Mouse (Mus musculus) right cerebral cortex, postnatal 4 days (tissue): ENCODE results near the gene Nr1d1.

ENCODE experiments used
- DNase-seq: peaks from one replicate; pipeline ENCODE4 v3.0.0-alpha.2; 2022

Gene Nr1d1

GRCm38 (mm10) chr11:98774582-98775347 lies at the start of gene Nr1d1:
Gene Nr1d1, minus strand, starts transcription at chr11:98775333.
- no peak for DNase-seq

DNA sequence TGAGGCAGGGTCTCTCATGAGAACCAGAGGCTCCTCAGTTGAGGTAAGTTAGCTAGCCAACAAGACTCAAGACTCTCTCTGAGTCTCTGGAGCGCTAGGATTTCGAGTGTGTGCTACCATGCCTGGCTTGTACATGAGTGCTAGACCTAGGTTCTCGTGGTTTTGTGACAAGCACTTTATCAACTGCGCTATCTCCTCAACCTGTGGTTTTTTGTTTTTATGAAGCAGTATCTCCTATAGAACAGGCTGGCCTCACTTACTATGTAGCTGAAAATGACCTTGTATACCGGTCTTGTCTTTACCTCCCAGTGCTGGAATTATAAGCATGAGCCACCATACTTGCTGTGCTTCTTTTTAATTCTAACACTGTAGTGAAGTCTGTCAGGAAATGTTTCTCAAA lies 45.8 kb upstream of the Nr1d1 start:
- no peak for DNase-seq

DNA sequence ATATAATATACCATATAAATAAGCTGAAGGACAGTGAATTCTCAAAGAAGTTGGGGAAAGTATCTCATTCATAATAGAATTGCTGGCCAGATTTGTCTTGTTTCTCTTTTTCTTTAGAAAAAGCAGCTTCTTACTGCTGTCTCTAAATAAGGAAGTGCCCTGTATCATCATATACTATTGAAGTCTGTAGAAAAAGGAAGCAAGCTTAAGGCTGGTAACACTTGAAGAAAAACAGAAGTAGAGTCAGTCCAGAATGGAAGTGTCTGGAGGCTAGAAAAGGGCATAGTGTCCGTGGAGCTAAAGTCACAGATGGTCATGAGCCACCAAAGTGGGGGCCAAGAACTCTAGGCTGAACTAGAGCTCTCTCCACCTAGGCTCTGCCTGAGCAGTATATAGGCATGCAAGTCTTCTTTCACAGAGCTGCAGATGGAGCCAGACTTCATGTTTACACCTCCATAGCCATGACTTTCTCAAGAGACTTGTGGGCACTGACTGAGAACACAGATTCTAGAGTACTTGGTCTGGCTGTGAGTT lies 41.6 kb upstream of the Nr1d1 start:
- no peak for DNase-seq

GRCm38 (mm10) chr11:98810686-98811085 lies 35.6 kb upstream of the Nr1d1 start:
- DNase-seq: no peak

- peak; percentile 94 for DNase-seq
Measured at GRCm38 (mm10) chr11:98809457-98810290, 34.5 kb upstream of the Nr1d1 start.

DNA sequence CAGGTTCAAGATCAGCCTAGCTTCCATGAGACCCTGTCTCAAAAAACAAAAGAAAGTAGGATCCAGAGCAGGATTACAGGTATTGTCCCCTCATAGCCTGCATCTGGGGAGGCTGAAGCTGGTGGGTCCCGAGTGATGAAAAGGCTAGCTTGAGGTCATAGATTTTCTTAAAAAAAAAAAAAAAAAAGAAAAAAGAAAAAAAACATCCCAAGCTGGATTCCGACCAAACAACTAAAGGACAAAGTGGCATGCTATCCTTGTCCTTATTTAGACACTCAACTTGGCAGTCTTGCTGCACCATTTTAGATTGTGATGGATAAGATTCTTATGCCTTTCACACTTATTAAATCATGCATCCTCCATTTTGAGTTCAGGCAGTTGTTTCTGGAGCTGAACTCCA lies 33.3 kb upstream of the Nr1d1 start:
- no peak for DNase-seq

GRCm38 (mm10) chr11:98804605-98805004 lies 29.5 kb upstream of the Nr1d1 start, which contains the start of gene Casc3:
Gene Casc3, plus strand, starts transcription at chr11:98804905.
- DNase-seq: no peak

- DNase-seq: no peak
Measured at GRCm38 (mm10) chr11:98797909-98798308, 22.8 kb upstream of the Nr1d1 start.

- DNase-seq: no peak
Measured at GRCm38 (mm10) chr11:98797306-98797705, 22.2 kb upstream of the Nr1d1 start.

DNA sequence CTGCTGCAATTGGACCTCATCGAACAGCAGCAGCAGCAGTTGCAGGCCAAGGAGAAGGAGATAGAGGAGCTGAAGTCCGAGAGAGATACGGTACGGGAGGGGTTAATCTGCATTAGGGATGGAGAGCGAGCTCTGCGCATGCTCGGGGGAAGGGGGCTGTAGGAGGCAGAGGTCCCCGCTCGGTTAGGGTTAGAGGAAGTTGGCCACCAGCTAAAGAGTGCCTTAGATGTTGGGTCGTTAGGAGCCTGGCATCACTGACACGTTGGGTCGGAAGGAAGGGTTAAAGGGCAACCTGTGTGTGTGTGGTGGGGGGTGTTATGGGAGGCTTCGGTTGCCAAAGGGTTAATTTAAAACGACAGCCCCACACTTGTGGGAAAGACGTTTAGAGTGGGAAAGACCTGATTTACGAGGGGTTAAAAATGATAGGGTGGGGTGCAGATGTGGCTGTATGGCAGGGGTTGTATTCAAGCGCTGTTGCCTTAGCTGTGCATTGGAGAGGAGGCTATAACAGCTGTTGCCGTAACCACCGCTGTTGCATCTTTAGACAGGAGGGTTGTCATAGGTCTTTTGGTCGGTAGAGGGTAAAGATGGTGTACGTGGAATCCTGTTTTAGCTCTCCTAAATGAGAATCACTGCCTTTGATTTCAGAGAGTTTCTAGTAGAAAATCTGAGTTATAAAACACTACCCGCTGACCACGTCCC lies 21.5 kb upstream of the Nr1d1 start:
- DNase-seq: peak; percentile 83

- peak; percentile 50 for DNase-seq
Measured at GRCm38 (mm10) chr11:98795714-98796514, 20.8 kb upstream of the Nr1d1 start.

DNA sequence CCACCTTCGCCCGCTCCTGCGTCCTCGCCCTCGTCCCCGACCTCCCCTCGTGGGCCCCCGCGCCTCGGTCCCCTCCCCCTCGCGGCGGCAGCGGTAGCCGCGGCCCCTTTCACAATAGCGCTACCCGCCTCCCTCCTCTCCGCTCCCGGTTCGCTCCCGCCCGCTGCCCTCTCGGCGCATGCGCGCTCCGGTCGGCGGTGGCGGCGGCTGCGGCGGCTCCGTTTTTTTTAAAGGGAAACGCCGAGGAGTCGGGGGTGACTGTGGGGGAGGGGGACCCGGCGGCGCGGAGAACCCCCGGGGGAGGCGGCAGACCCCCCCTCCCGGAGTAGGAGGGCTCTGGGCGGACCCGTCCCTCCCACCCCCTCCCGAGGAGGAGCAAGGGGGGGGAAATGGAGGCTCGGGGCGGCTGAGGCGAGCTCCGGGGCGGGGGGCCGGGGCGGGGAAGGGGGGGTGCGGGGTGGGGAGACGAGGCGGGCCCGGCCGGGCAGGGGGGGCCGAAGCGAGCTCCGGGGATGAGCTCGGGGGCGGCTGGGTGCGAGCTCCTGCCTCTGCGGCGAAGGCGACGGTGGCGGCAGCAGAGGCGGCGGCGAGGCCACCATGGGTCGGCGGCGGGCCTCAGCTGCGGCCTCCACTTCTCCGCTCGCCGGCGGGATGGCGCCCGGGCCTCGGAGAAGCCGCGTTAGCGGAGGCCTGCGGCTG lies 20.0 kb upstream of the Nr1d1 start, which contains the start of gene Msl1:
Msl1 (plus strand) TSS at position 502 of the 699 bp plus-strand sequence.
- DNase-seq: peak; percentile 92

DNA sequence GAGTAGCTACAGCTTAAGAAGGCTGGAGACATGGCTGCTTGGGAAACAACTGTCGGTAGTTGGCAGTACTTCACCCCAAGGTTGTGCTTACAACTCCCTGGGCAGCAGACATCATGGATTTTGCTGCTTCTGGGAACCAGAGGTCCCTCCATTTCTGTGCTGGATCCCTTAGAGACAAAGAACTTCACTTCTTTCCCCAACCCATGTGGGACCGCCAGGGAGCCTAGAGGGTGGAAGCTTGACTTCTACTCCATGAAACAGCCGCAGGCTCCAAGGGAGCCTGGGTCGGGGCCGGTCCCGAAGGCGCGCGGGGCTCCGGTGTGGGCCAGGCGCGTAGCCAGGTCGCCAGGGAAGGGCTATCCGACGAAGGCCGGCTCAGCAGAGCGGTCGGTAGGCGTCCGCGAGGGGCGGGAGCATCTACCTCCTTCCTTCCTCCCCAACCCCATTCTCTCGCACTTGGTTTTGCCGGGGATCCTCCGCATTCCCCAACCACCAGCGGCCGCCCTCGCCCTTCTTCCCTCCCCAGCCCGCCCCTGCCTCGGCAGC lies 19.4 kb upstream of the Nr1d1 start:
- DNase-seq: no peak

GRCm38 (mm10) chr11:98792081-98792480 lies 16.9 kb upstream of the Nr1d1 start:
- DNase-seq: no peak

- no peak for DNase-seq
Measured at GRCm38 (mm10) chr11:98791448-98791847, 16.3 kb upstream of the Nr1d1 start.

GRCm38 (mm10) chr11:98790631-98791205 lies 15.6 kb upstream of the Nr1d1 start:
- no peak for DNase-seq

DNA sequence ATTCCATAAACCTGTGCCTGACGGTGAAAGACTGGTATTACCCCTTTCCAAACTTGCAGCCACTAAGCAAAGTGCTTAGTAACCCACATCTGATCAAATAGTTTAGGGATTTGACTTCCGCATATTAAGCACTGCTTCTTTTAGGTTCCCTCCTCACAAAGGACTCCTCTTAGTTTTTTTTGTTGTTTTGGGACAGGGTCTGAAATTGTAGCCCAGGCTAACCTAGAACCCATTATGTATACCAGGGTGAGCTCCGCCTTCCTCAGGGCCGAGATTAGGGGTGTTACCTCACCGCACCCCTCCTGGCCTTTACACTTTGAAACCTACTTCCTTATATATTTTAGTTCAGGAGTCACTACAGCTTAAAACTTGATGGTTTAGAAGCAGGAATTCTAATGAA lies 14.7 kb upstream of the Nr1d1 start:
- DNase-seq: no peak

DNA sequence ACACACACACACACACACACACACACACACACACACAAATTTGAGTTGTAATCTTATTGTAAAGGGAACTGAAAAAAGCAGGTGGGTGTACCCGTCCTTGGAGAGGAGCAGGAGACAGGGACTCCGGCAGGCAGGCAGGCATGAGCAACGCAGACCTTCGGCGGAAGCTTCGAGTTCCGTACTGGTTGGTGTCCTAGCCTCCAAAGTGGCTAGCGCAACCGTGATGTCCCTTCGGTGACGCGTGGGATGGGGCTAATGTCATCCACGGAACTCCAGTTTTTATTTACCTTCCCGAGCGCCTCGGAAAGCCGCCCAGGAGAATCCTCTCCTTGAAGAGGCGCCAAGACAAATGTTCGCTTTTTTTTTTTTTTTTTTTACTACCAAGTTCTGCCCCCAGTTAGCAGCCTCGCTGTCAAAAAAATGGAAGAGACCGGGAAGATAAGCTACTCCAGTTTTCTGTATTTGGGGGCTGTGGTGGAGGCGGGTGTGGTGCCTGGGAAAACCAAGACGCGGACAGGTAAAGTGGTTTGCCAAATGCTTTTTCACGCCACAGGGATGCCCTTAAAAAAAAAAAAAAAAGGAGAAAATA lies 14.2 kb upstream of the Nr1d1 start:
- DNase-seq: peak; percentile 23

GRCm38 (mm10) chr11:98788550-98789218 lies 13.6 kb upstream of the Nr1d1 start:
- peak; percentile 72 for DNase-seq

- DNase-seq: no peak
Measured at GRCm38 (mm10) chr11:98788139-98788538, 13.0 kb upstream of the Nr1d1 start.
